Mouse (Mus musculus) liver, adult 2 months (tissue): ENCODE measurements at regions not wholly inside any gene's neighbourhood (a gene's known extent, or its start where the extent isn't known, plus 50 kb on each side); places are given as distances from the start of the nearest gene placed in this dataset.

Source experiments
- CTCF ChIP-seq: fragments of 200-500 bp; IDR thresholded peaks from 2 replicates; pipeline ENCODE4 v1.5.1; 2011; ENCODE audit warnings: low read depth, low read length, control low read depth
- POLR2A ChIP-seq: fragments of 200-500 bp; IDR thresholded peaks from 2 replicates; pipeline ENCODE4 v1.6.1; 2011; ENCODE audit warnings: low read length, control low read depth; ENCODE audit not compliant: insufficient read depth; ENCODE audit errors: extremely low read depth

DNA sequence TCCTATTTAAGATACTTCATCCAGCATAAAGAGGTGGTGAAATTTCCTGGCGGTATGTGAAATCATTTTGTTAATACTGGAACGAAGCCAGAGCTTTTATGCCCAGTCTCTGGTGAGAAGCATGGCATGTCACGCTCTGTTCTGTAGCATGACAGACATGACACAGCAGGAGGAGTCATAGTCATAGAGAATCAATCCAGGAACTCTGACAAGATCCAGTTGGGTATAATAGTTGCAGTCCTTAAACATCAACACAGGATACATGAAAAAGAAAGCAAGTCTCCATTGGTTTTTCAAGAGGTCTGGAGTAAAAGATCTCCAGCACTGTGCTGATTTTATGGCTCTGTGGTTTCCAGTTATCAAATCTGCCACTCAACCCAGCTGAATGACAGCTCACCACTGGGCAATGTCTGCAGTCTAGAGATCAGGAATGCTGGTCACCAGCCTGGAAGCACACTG, 320.1 kb upstream of the Adgrl4 start:
- TF ChIP-seq CTCF (no peak), POLR2A (no peak)
